Mouse (Mus musculus) CH12.LX (cell line): ENCODE data around the gene Hmcn1. TPM values are rescaled to one million over a fixed set of nuclear protein-coding genes. Genes with fewer than 3 reads are reported as not detected.

Experiments used
- DNase-seq: peaks from one replicate; pipeline ENCODE4 v3.0.0-alpha.2; 2013; ENCODE audit errors: extremely low read depth
- H3K27ac ChIP-seq: 2 replicates; pipeline ENCODE4 v1.5.1; 2012; ENCODE audit warnings: low read depth, mild to moderate bottlenecking, control low read depth, moderate library complexity; ENCODE audit not compliant: insufficient read depth
- H3K27me3 ChIP-seq: replicated peaks from 2 replicates; pipeline ENCODE3; 2012; ENCODE audit warnings: inconsistent platforms
- H3K36me3 ChIP-seq, 2 experiments: replicated peaks in 1 of 2; 2 replicates each; pipeline versions ENCODE3 to v1.6.1; 2012; ENCODE audit warnings: inconsistent platforms in 1 of 2, low read length in 1 of 2, mild to moderate bottlenecking in 1 of 2, mixed read lengths in 1 of 2, moderate library complexity in 1 of 2; ENCODE audit not compliant: control insufficient read depth in 1 of 2, insufficient read depth in 1 of 2
- H3K4me1 ChIP-seq, 2 experiments: 2 replicates each; pipeline ENCODE4 v1.6.1; 2012; ENCODE audit warnings: inconsistent platforms in 1 of 2, moderate library complexity in 1 of 2; ENCODE audit not compliant: insufficient read depth in 2 of 2, control insufficient read depth in 1 of 2
- H3K4me2 ChIP-seq: 2 replicates; pipeline ENCODE4 v1.6.1; 2012; ENCODE audit warnings: low read depth, mild to moderate bottlenecking, control low read depth; ENCODE audit not compliant: poor library complexity, insufficient read depth, severe bottlenecking
- H3K4me3 ChIP-seq, 3 experiments: fragments of 150-350 bp in 1 of 3; sonication (generic) in 1 of 3; replicated peaks in 1 of 3; 2 replicates each; pipeline versions ENCODE3 to v1.5.1; 2011 to 2012; ENCODE audit warnings: low read depth in 2 of 3, low read length in 2 of 3, mild to moderate bottlenecking in 2 of 3, moderate library complexity in 2 of 3, control low read depth in 1 of 3, improper control_type of control experiment in 1 of 3, inconsistent platforms in 1 of 3, mixed read lengths in 1 of 3; ENCODE audit not compliant: poor library complexity in 1 of 3
- H3K79me2 ChIP-seq: replicated peaks from 2 replicates; pipeline ENCODE4 v1.6.1; 2012; ENCODE audit warnings: mild to moderate bottlenecking, moderate library complexity; ENCODE audit not compliant: control insufficient read depth, poor library complexity, insufficient read depth, severe bottlenecking; ENCODE audit errors: extremely low read depth
- H3K9ac ChIP-seq: 2 replicates; pipeline ENCODE4 v1.6.1; 2012; ENCODE audit warnings: low read depth, mild to moderate bottlenecking, control low read depth, moderate library complexity; ENCODE audit not compliant: insufficient read depth
- H3K9me3 ChIP-seq: replicated peaks from 2 replicates; pipeline ENCODE3; 2012; ENCODE audit warnings: low read length, inconsistent platforms, mixed read lengths
- CHD2 ChIP-seq: IDR thresholded peaks from 2 replicates; pipeline ENCODE4 v1.6.1; 2011; ENCODE audit warnings: low read length, improper control_type of control experiment
- CTCF ChIP-seq, 2 experiments: IDR thresholded peaks in 1 of 2; conservative IDR thresholded peaks in 1 of 2; 2 replicates each; pipeline ENCODE4 v1.5.1; 2011 to 2012; ENCODE audit warnings: low read depth in 2 of 2, low read length in 2 of 2, improper control_type of control experiment in 1 of 2, inconsistent platforms in 1 of 2, mild to moderate bottlenecking in 1 of 2, moderate library complexity in 1 of 2
- E2F4 ChIP-seq: IDR thresholded peaks from 2 replicates; pipeline ENCODE4 v1.6.1; 2011; ENCODE audit warnings: low read depth, low read length, improper control_type of control experiment; ENCODE audit not compliant: insufficient replicate concordance
- ELF1 ChIP-seq: IDR thresholded peaks from 2 replicates; pipeline ENCODE4 v1.6.1; 2014; ENCODE audit warnings: low read depth, mild to moderate bottlenecking, inconsistent platforms, low read length, improper control_type of control experiment
- EP300 ChIP-seq: IDR thresholded peaks from 2 replicates; pipeline ENCODE4 v1.6.1; 2011; ENCODE audit warnings: low read length, improper control_type of control experiment
- GABPA ChIP-seq: IDR thresholded peaks from 2 replicates; pipeline ENCODE4 v1.6.1; 2012; ENCODE audit warnings: low read depth, low read length, improper control_type of control experiment, inconsistent platforms; ENCODE audit not compliant: insufficient replicate concordance
- HCFC1 ChIP-seq: IDR thresholded peaks from 2 replicates; pipeline ENCODE4 v1.6.1; 2012; ENCODE audit warnings: low read depth, mild to moderate bottlenecking, inconsistent platforms, low read length, improper control_type of control experiment
- KAT2A ChIP-seq: IDR thresholded peaks from 2 replicates; pipeline ENCODE4 v1.6.1; 2012; ENCODE audit warnings: low read length, improper control_type of control experiment, inconsistent platforms; ENCODE audit not compliant: insufficient replicate concordance
- MAFK ChIP-seq: IDR thresholded peaks from 2 replicates; pipeline ENCODE4 v1.6.1; 2011; ENCODE audit warnings: low read length, improper control_type of control experiment; ENCODE audit not compliant: insufficient replicate concordance
- MYC ChIP-seq: IDR thresholded peaks from 2 replicates; pipeline ENCODE4 v1.6.1; 2011; ENCODE audit warnings: low read depth, mild to moderate bottlenecking, improper control_type of control experiment, low read length
- NELFE ChIP-seq: IDR thresholded peaks from 2 replicates; pipeline ENCODE4 v1.6.1; 2011; ENCODE audit warnings: low read depth, low read length, improper control_type of control experiment
- RAD21 ChIP-seq: IDR thresholded peaks from 2 replicates; pipeline ENCODE4 v1.6.1; 2011; ENCODE audit warnings: low read depth, mild to moderate bottlenecking, low read length, improper control_type of control experiment, moderate library complexity
- RCOR1 ChIP-seq: conservative IDR thresholded peaks from 2 replicates; pipeline ENCODE4 v1.6.1; 2012; ENCODE audit warnings: low read depth, mild to moderate bottlenecking, inconsistent platforms, low read length, improper control_type of control experiment
- SMC3 ChIP-seq: IDR thresholded peaks from 2 replicates; pipeline ENCODE4 v1.6.1; 2011; ENCODE audit warnings: low read depth, low read length, improper control_type of control experiment
- TCF12 ChIP-seq: IDR thresholded peaks from 2 replicates; pipeline ENCODE4 v1.6.1; 2014; ENCODE audit warnings: low read depth, mild to moderate bottlenecking, inconsistent platforms, low read length, improper control_type of control experiment
- UBTF ChIP-seq: IDR thresholded peaks from 2 replicates; pipeline ENCODE4 v1.6.1; 2012; ENCODE audit warnings: low read depth, mild to moderate bottlenecking, inconsistent platforms, low read length, improper control_type of control experiment, moderate library complexity
- USF1 ChIP-seq: IDR thresholded peaks from 2 replicates; pipeline ENCODE4 v1.6.1; 2014; ENCODE audit warnings: low read depth, mild to moderate bottlenecking, inconsistent platforms, low read length, improper control_type of control experiment
- ZC3H11A ChIP-seq: IDR thresholded peaks from 2 replicates; pipeline ENCODE4 v1.6.1; 2012; ENCODE audit warnings: low read depth, mild to moderate bottlenecking, inconsistent platforms, low read length, improper control_type of control experiment
- ZMIZ1 ChIP-seq: IDR thresholded peaks from 2 replicates; pipeline ENCODE4 v1.6.1; 2012; ENCODE audit warnings: low read depth, mild to moderate bottlenecking, inconsistent platforms, low read length, improper control_type of control experiment
- dilution Hi-C: fragments of 300-500 bp; cut with MboI; formaldehyde crosslinking; loops from 2 replicates; pipeline ENCODE4 v1.14.3; 2020; ENCODE audit warnings: low sequenced_read_pairs; ENCODE audit not compliant: extremely low pct_unique_long_range_greater_than_20kb, extremely low pct_ligation_motif_present
- in situ Hi-C: fragments of 300-500 bp; cut with MboI; formaldehyde crosslinking; loops from 3 replicates; pipeline ENCODE4 v1.14.3; 2019; ENCODE audit warnings: low sequenced_read_pairs, low pct_ligation_motif_present, low pct_unique_long_range_greater_than_20kb, mixed read lengths
- polyA plus RNA-seq: library from polyadenylated mRNA; unstranded; fragments of >175 nt; gene quantifications from 2 replicates; pipeline ENCODE4 v1.2.1, GENCODE M21; 2012; ENCODE audit warnings: low read depth; ENCODE audit not compliant: insufficient read length
- total RNA-seq, 2 experiments: library from RNA; depleted of rRNA; stranded (reverse); fragments of 300-350 nt in 1 of 2; fragments of >200 nt in 1 of 2; gene quantifications; 2 replicates each; pipeline ENCODE4 v1.2.3; 2012 to 2014

The Hmcn1 gene
- total RNA-seq (2012; rRNA removed) (under 0.01 TPM in 2 replicates), total RNA-seq (2014; rRNA removed) (0.01 TPM in 2 replicates), polyA plus RNA-seq (0.01 and 0.04 TPM in 2 replicates)

- in situ Hi-C loops (no loop called here), dilution Hi-C loops (no loop called here)
- H3K9ac ChIP-seq = no peak within 1 kb of the TSS
- DNase-seq = no peak
- TF ChIP-seq HCFC1 = no peak
- peak in 1 of 2 experiments; percentile 43; a peak in 2 of 4 replicates for TF ChIP-seq CTCF (conservative IDR thresholded peaks at IDR 0.05 in 1 of 2, IDR thresholded peaks at IDR 0.05 in 1 of 2; ENCODE audit: low read depth in 2 of 2, low read length in 2 of 2)
- no peaks in the 10 kb centered on the region for H3K79me2 ChIP-seq
- no peak within 1 kb of the TSS for H3K27ac ChIP-seq
- H3K4me2 ChIP-seq = peak within 1 kb of the TSS; percentile 98
- no peaks in the 10 kb centered on the region for H3K36me3 ChIP-seq
- no peak within 1 kb of the TSS for H3K4me3 ChIP-seq
- peaks cover 0 to 15% of the 10 kb centered on the region in 2 experiments; a peak in 2 of 4 replicates for H3K4me1 ChIP-seq
- no peaks in the 10 kb centered on the region for H3K27me3 ChIP-seq
- no peaks in the 10 kb centered on the region for H3K9me3 ChIP-seq
Measured at GRCm38 (mm10) chr1:150993162-150994064, at the start of gene Hmcn1. Gene Hmcn1, minus strand, starts transcription at chr1:150993435.

- Histone ChIP-seq H3K4me3 (no peak overlapping the region), H3K4me2 (no peak overlapping the region)
- in situ Hi-C loops = no loop called here
Measured at GRCm38 (mm10) chr1:151040945-151041649, 47.9 kb upstream of the Hmcn1 start.

GRCm38 (mm10) chr1:151040290-151040689, 47.1 kb upstream of the Hmcn1 start:
- dilution Hi-C loops = no loop called here
- no peak overlapping the region for H3K27ac ChIP-seq
- no peaks in the 10 kb centered on the region for H3K36me3 ChIP-seq
- TF ChIP-seq HCFC1 (no peak), NELFE (no peak), ZMIZ1 (no peak), EP300 (no peak), ZC3H11A (no peak), ELF1 (no peak), E2F4 (no peak), USF1 (no peak), UBTF (no peak), TCF12 (no peak), SMC3 (no peak), MYC (no peak), RCOR1 (no peak), CTCF (conservative IDR thresholded peaks at IDR 0.05 in 1 of 2, IDR thresholded peaks at IDR 0.05 in 1 of 2; ENCODE audit: low read depth in 2 of 2, low read length in 2 of 2) (no peak), RAD21 (no peak), KAT2A (no peak)
- no peak for DNase-seq
- no peaks in the 10 kb centered on the region for H3K27me3 ChIP-seq
- H3K9me3 ChIP-seq = no peaks in the 10 kb centered on the region
- H3K4me1 ChIP-seq = peaks cover 0 to 11% of the 10 kb centered on the region in 2 experiments; a peak in 3 of 4 replicates
- H3K79me2 ChIP-seq = no peaks in the 10 kb centered on the region
- in situ Hi-C loops = no loop called here
- H3K4me2 ChIP-seq = no peak overlapping the region
- H3K4me3 ChIP-seq = no peak overlapping the region
- H3K9ac ChIP-seq = no peak overlapping the region

More at GRCm38 (mm10) chr1:151040945-151041649, 47.9 kb upstream of the Hmcn1 start:
- H3K9me3 ChIP-seq = no peaks in the 10 kb centered on the region
- H3K27me3 ChIP-seq = no peaks in the 10 kb centered on the region
- DNase-seq = no peak
- peaks cover 0 to 8% of the 10 kb centered on the region in 2 experiments; a peak in 1 of 4 replicates for H3K4me1 ChIP-seq
- TF ChIP-seq MAFK = no peak
- TF ChIP-seq CHD2 = no peak
- TF ChIP-seq GABPA = no peak
- H3K79me2 ChIP-seq = no peaks in the 10 kb centered on the region
- no peaks in the 10 kb centered on the region for H3K36me3 ChIP-seq
- H3K27ac ChIP-seq = no peak overlapping the region
- no peak overlapping the region for H3K9ac ChIP-seq
- dilution Hi-C loops = no loop called here
